Mouse (Mus musculus) embryonic facial prominence, embryonic 12.5 days (tissue): ENCODE data around the gene Lmo4. TPM values are rescaled to one million over a fixed set of nuclear protein-coding genes. Genes with fewer than 3 reads are reported as not detected.

Source experiments
- ATAC-seq: fragments of 200-750 bp; cut with Nextera tagmentation; 2 replicates; pipeline ENCODE4 v1.8.0; 2017; ENCODE audit not compliant: insufficient number of reproducible peaks, insufficient read depth, low FRiP score, low TSS enrichment
- H3K27ac ChIP-seq: fragments of 300-500 bp; sonication (generic); 2 replicates; pipeline ENCODE4 v1.5.1; 2016; ENCODE audit warnings: mild to moderate bottlenecking
- H3K27me3 ChIP-seq: fragments of 300-500 bp; sonication (generic); 2 replicates; pipeline ENCODE4 v1.6.1; 2016; ENCODE audit warnings: mild to moderate bottlenecking, moderate library complexity
- H3K36me3 ChIP-seq: fragments of 300-500 bp; sonication (generic); 2 replicates; pipeline ENCODE4 v1.6.1; 2016; ENCODE audit warnings: mild to moderate bottlenecking
- H3K4me1 ChIP-seq: fragments of 300-500 bp; sonication (generic); 2 replicates; pipeline ENCODE4 v1.6.1; 2016
- H3K4me2 ChIP-seq: fragments of 300-500 bp; sonication (generic); replicated peaks from 2 replicates; pipeline ENCODE4 v1.6.1; 2016; ENCODE audit warnings: mild to moderate bottlenecking, moderate library complexity
- H3K4me3 ChIP-seq: fragments of 300-500 bp; sonication (generic); 2 replicates; pipeline ENCODE4 v1.5.1; 2016; ENCODE audit warnings: mild to moderate bottlenecking
- H3K9ac ChIP-seq: fragments of 300-500 bp; sonication (generic); 2 replicates; pipeline ENCODE4 v1.6.1; 2016; ENCODE audit warnings: mild to moderate bottlenecking, moderate library complexity
- H3K9me3 ChIP-seq: fragments of 300-500 bp; sonication (generic); 2 replicates; pipeline ENCODE4 v1.6.1; 2016; ENCODE audit warnings: mild to moderate bottlenecking, moderate library complexity
- WGBS: fragments of 180-500 bp; shearing (Covaris S2); methylation state at CpG from one replicate; pipeline ENCODE4 v1.1.7; 2016; 5-methylcytosine and 5-hydroxymethylcytosine counted together
- polyA plus RNA-seq: library from polyadenylated mRNA; unstranded; fragments of >200 nt; fragmentation: Nextera tagmentation; extraction: Ambion mirVana; gene quantifications from 2 replicates; pipeline ENCODE4 v1.2.1, GENCODE M21; 2016

Lmo4 gene
- polyA plus RNA-seq, 1 experiment from 2014 or later, result 84.0 TPM

- WGBS, result 95% methylated on average over 7 of the region's 7 CpGs
- ATAC-seq, result no peak
- Histone ChIP-seq H3K36me3 (no peaks in the 10 kb centered on the region), H3K9me3 (no peaks in the 10 kb centered on the region), H3K27me3 (no peaks in the 10 kb centered on the region), H3K27ac (no peak overlapping the region), H3K9ac (no peak overlapping the region), H3K4me1 (no peaks in the 10 kb centered on the region), H3K4me3 (no peak overlapping the region), H3K4me2 (no peak overlapping the region)
Measured at GRCm38 (mm10) chr3:144142939-144143338, 62.1 kb downstream of the Lmo4 start.

GRCm38 (mm10) chr3:144141786-144142185 lies 63.2 kb downstream of the Lmo4 start:
- no peaks in the 10 kb centered on the region for H3K4me1 ChIP-seq
- H3K27me3 ChIP-seq, result no peaks in the 10 kb centered on the region
- H3K9ac ChIP-seq, result no peak overlapping the region
- ATAC-seq, result no peak
- no peaks in the 10 kb centered on the region for H3K9me3 ChIP-seq
- H3K4me2 ChIP-seq, result no peak overlapping the region
- no peaks in the 10 kb centered on the region for H3K36me3 ChIP-seq
- H3K4me3 ChIP-seq, result no peak overlapping the region
- 75% methylated on average over 8 of the region's 8 CpGs for WGBS
- H3K27ac ChIP-seq, result no peak overlapping the region

GRCm38 (mm10) chr3:144140816-144141215 lies 64.2 kb downstream of the Lmo4 start:
- Histone ChIP-seq H3K27me3 (no peaks in the 10 kb centered on the region), H3K4me2 (no peak overlapping the region), H3K9me3 (no peaks in the 10 kb centered on the region), H3K4me3 (no peak overlapping the region), H3K4me1 (no peaks in the 10 kb centered on the region), H3K9ac (no peak overlapping the region), H3K27ac (no peak overlapping the region), H3K36me3 (no peaks in the 10 kb centered on the region)
- ATAC-seq, result no peak
- 95% methylated on average over 5 of the region's 5 CpGs for WGBS

GRCm38 (mm10) chr3:144138659-144139058 lies 66.4 kb downstream of the Lmo4 start:
- H3K27me3 ChIP-seq, result no peaks in the 10 kb centered on the region
- no peak overlapping the region for H3K4me2 ChIP-seq
- no peaks in the 10 kb centered on the region for H3K36me3 ChIP-seq
- H3K9ac ChIP-seq, result no peak overlapping the region
- no peaks in the 10 kb centered on the region for H3K4me1 ChIP-seq
- H3K27ac ChIP-seq, result no peak overlapping the region
- 95% methylated on average over 3 of the region's 3 CpGs for WGBS
- no peaks in the 10 kb centered on the region for H3K9me3 ChIP-seq
- ATAC-seq, result no peak
- no peak overlapping the region for H3K4me3 ChIP-seq
